Mouse (Mus musculus) heart, embryonic 13.5 days (tissue): Measurements from ENCODE around the gene Zhx3. TPM values are rescaled to one million over a fixed set of nuclear protein-coding genes. Genes with fewer than 3 reads are reported as not detected.

ENCODE experiments used
- ATAC-seq: fragments of 200-750 bp; cut with Nextera tagmentation; 2 replicates; pipeline ENCODE4 v1.8.0; 2017; ENCODE audit warnings: moderate TSS enrichment; ENCODE audit not compliant: insufficient number of reproducible peaks, low FRiP score, low TSS enrichment; ENCODE audit errors: extremely low read depth
- H3K27ac ChIP-seq: fragments of 300-500 bp; sonication (generic); replicated peaks from 2 replicates; pipeline ENCODE4 v1.5.1; 2015; ENCODE audit warnings: moderate library complexity, mild to moderate bottlenecking, inconsistent platforms
- H3K27me3 ChIP-seq: fragments of 300-500 bp; sonication (generic); replicated peaks from 2 replicates; pipeline ENCODE4 v1.6.1; 2015; ENCODE audit warnings: mild to moderate bottlenecking, inconsistent platforms
- H3K36me3 ChIP-seq: fragments of 300-500 bp; sonication (generic); 2 replicates; pipeline ENCODE4 v1.6.1; 2015; ENCODE audit warnings: mild to moderate bottlenecking, inconsistent platforms
- H3K4me1 ChIP-seq: fragments of 300-500 bp; sonication (generic); 2 replicates; pipeline ENCODE4 v1.6.1; 2015; ENCODE audit warnings: inconsistent platforms
- H3K4me2 ChIP-seq: fragments of 300-500 bp; sonication (generic); 2 replicates; pipeline ENCODE4 v1.6.1; 2015; ENCODE audit warnings: inconsistent platforms, mild to moderate bottlenecking, moderate library complexity
- H3K4me3 ChIP-seq: fragments of 300-500 bp; sonication (generic); 2 replicates; pipeline ENCODE4 v1.5.1; 2015; ENCODE audit warnings: moderate library complexity, mild to moderate bottlenecking, inconsistent platforms
- H3K9ac ChIP-seq: fragments of 300-500 bp; sonication (generic); 2 replicates; pipeline ENCODE4 v1.6.1; 2015; ENCODE audit warnings: inconsistent platforms, mild to moderate bottlenecking, moderate library complexity
- H3K9me3 ChIP-seq: fragments of 300-500 bp; sonication (generic); 2 replicates; pipeline ENCODE4 v1.6.1; 2016; ENCODE audit warnings: inconsistent platforms
- WGBS: fragments of 180-500 bp; shearing (Covaris S2); methylation state at CpG from one replicate; pipeline ENCODE4 v1.1.7; 2015; ENCODE audit warnings: mixed read lengths; 5-methylcytosine and 5-hydroxymethylcytosine counted together
- polyA plus RNA-seq: library from polyadenylated mRNA; unstranded; fragments of >200 nt; fragmentation: Nextera tagmentation; extraction: Ambion mirVana; gene quantifications from 2 replicates; pipeline ENCODE4 v1.2.1, GENCODE M21; 2015

Gene Zhx3
- polyA plus RNA-seq, 1 experiment from 2014 or later: 6.8 TPM

- peaks cover 69% of the 10 kb centered on the region for H3K27me3 ChIP-seq
- no peak overlapping the region for H3K27ac ChIP-seq
- H3K4me3 ChIP-seq: no peak overlapping the region
- no peaks in the 10 kb centered on the region for H3K36me3 ChIP-seq
- H3K4me2 ChIP-seq: no peak overlapping the region
- 46% methylated on average over 18 of the region's 18 CpGs for WGBS
- H3K9ac ChIP-seq: no peak overlapping the region
- no peaks in the 10 kb centered on the region for H3K9me3 ChIP-seq
- no peak for ATAC-seq
- peaks cover 21% of the 10 kb centered on the region for H3K4me1 ChIP-seq
Measured at GRCm38 (mm10) chr2:160908607-160909006, 35.8 kb upstream of the Zhx3 start.

- no peak overlapping the region for H3K9ac ChIP-seq
- H3K27me3 ChIP-seq: peaks cover 47% of the 10 kb centered on the region
- no peak overlapping the region for H3K4me3 ChIP-seq
- 62% methylated on average over 5 of the region's 5 CpGs for WGBS
- no peaks in the 10 kb centered on the region for H3K36me3 ChIP-seq
- no peak for ATAC-seq
- H3K27ac ChIP-seq: no peak overlapping the region
- H3K4me2 ChIP-seq: no peak overlapping the region
- no peaks in the 10 kb centered on the region for H3K9me3 ChIP-seq
- H3K4me1 ChIP-seq: peaks cover 16% of the 10 kb centered on the region
Measured at GRCm38 (mm10) chr2:160906101-160906500, 33.3 kb upstream of the Zhx3 start.

- no peaks in the 10 kb centered on the region for H3K36me3 ChIP-seq
- no peak overlapping the region for H3K4me3 ChIP-seq
- no peak overlapping the region for H3K4me2 ChIP-seq
- H3K27ac ChIP-seq: no peak overlapping the region
- 92% methylated on average over 12 of the region's 12 CpGs for WGBS
- peaks cover 39% of the 10 kb centered on the region for H3K27me3 ChIP-seq
- ATAC-seq: no peak
- peaks cover 14% of the 10 kb centered on the region for H3K4me1 ChIP-seq
- H3K9ac ChIP-seq: no peak overlapping the region
- H3K9me3 ChIP-seq: no peaks in the 10 kb centered on the region
Measured at GRCm38 (mm10) chr2:160905301-160905700, 32.5 kb upstream of the Zhx3 start.

- Histone ChIP-seq H3K9ac (no peak overlapping the region), H3K27me3 (0 out of 2 replicates have a peak, but pooled peaks cover 5% of the 10 kb centered on the region), H3K36me3 (no peaks in the 10 kb centered on the region), H3K27ac (no peak overlapping the region), H3K4me1 (peaks cover 9% of the 10 kb centered on the region), H3K4me2 (no peak overlapping the region), H3K9me3 (no peaks in the 10 kb centered on the region), H3K4me3 (no peak overlapping the region)
- WGBS: 62% methylated on average over 7 of the region's 7 CpGs
- ATAC-seq: no peak
Measured at GRCm38 (mm10) chr2:160901656-160902412, 29.0 kb upstream of the Zhx3 start.

GRCm38 (mm10) chr2:160891697-160892096, 18.9 kb upstream of the Zhx3 start:
- Histone ChIP-seq H3K27me3 (peaks cover 16% of the 10 kb centered on the region), H3K9ac (no peak overlapping the region), H3K9me3 (0 out of 2 replicates have a peak, but pooled peaks cover 3% of the 10 kb centered on the region), H3K4me1 (peaks cover 10% of the 10 kb centered on the region), H3K4me3 (no peak overlapping the region), H3K27ac (no peak overlapping the region), H3K4me2 (no peak overlapping the region), H3K36me3 (0 out of 2 replicates have a peak, but pooled peaks cover 4% of the 10 kb centered on the region)
- no peak for ATAC-seq
- WGBS: 80% methylated on average over 9 of the region's 9 CpGs

- Histone ChIP-seq H3K9me3 (0 out of 2 replicates have a peak, but pooled peaks cover under 1% of the 10 kb centered on the region), H3K27ac (no peak overlapping the region), H3K27me3 (peaks cover 16% of the 10 kb centered on the region), H3K4me3 (no peak overlapping the region), H3K36me3 (0 out of 2 replicates have a peak, but pooled peaks cover 4% of the 10 kb centered on the region), H3K9ac (no peak overlapping the region), H3K4me1 (peaks cover 10% of the 10 kb centered on the region), H3K4me2 (no peak overlapping the region)
- ATAC-seq: no peak
- 73% methylated on average over 5 of the region's 5 CpGs for WGBS
Measured at GRCm38 (mm10) chr2:160891045-160891444, 18.2 kb upstream of the Zhx3 start.

- Histone ChIP-seq H3K27me3 (peaks cover 16% of the 10 kb centered on the region), H3K36me3 (no peaks in the 10 kb centered on the region), H3K4me1 (peaks cover 10% of the 10 kb centered on the region), H3K4me3 (peak overlapping the region; percentile 56), H3K9me3 (no peaks in the 10 kb centered on the region), H3K4me2 (peak overlapping the region; percentile 86), H3K27ac (no peak overlapping the region), H3K9ac (peak overlapping the region; percentile 69)
- under 1% methylated on average over 26 of the region's 26 CpGs for WGBS
- peak; percentile 80 for ATAC-seq
Measured at GRCm38 (mm10) chr2:160887859-160888258, 15.1 kb upstream of the Zhx3 start.

GRCm38 (mm10) chr2:160887284-160887683, 14.5 kb upstream of the Zhx3 start:
- WGBS: 3% methylated on average over 11 of the region's 11 CpGs
- H3K9me3 ChIP-seq: no peaks in the 10 kb centered on the region
- peak overlapping the region; percentile 86 for H3K4me2 ChIP-seq
- peak overlapping the region; percentile 56 for H3K4me3 ChIP-seq
- H3K27me3 ChIP-seq: peaks cover 16% of the 10 kb centered on the region
- no peak overlapping the region for H3K27ac ChIP-seq
- H3K9ac ChIP-seq: peak overlapping the region; percentile 69
- peaks cover 10% of the 10 kb centered on the region for H3K4me1 ChIP-seq
- no peaks in the 10 kb centered on the region for H3K36me3 ChIP-seq
- ATAC-seq: peak; percentile 52; the same call in 1 of the 2 replicates

GRCm38 (mm10) chr2:160886221-160886620, 13.4 kb upstream of the Zhx3 start:
- H3K9me3 ChIP-seq: no peaks in the 10 kb centered on the region
- no peak for ATAC-seq

GRCm38 (mm10) chr2:160884830-160885229, 12.0 kb upstream of the Zhx3 start:
- Histone ChIP-seq H3K4me2 (no peak overlapping the region), H3K27ac (no peak overlapping the region), H3K4me1 (peaks cover 23% of the 10 kb centered on the region), H3K27me3 (peaks cover 10% of the 10 kb centered on the region; the same call in 1 of the 2 replicates), H3K4me3 (no peak overlapping the region), H3K9me3 (no peaks in the 10 kb centered on the region), H3K36me3 (no peaks in the 10 kb centered on the region), H3K9ac (no peak overlapping the region)
- no peak for ATAC-seq
- WGBS: 15% methylated on average over 2 of the region's 2 CpGs

More at GRCm38 (mm10) chr2:160886221-160886620, 13.4 kb upstream of the Zhx3 start:
- Histone ChIP-seq H3K4me2 (no peak overlapping the region), H3K36me3 (no peaks in the 10 kb centered on the region), H3K27me3 (peaks cover 16% of the 10 kb centered on the region), H3K27ac (no peak overlapping the region), H3K4me3 (no peak overlapping the region), H3K4me1 (peaks cover 14% of the 10 kb centered on the region), H3K9ac (0 out of 2 replicates have a peak overlapping the region, but pooled peaks have one; percentile 50)
- WGBS: 68% methylated on average over 3 of the region's 3 CpGs

GRCm38 (mm10) chr2:160883912-160884311, 11.1 kb upstream of the Zhx3 start:
- H3K27me3 ChIP-seq: peaks cover 6% of the 10 kb centered on the region; the same call in 1 of the 2 replicates
- no peaks in the 10 kb centered on the region for H3K9me3 ChIP-seq
- H3K9ac ChIP-seq: no peak overlapping the region
- H3K36me3 ChIP-seq: no peaks in the 10 kb centered on the region
- no peak overlapping the region for H3K27ac ChIP-seq
- no peak overlapping the region for H3K4me2 ChIP-seq
- H3K4me1 ChIP-seq: peaks cover 23% of the 10 kb centered on the region
- 68% methylated on average over 4 of the region's 4 CpGs for whole genome bisulfite sequencing
- H3K4me3 ChIP-seq: no peak overlapping the region
- ATAC-seq: no peak

- no peaks in the 10 kb centered on the region for H3K36me3 ChIP-seq
- 72% methylated on average over 5 of the region's 5 CpGs for WGBS
- H3K27me3 ChIP-seq: no peaks in the 10 kb centered on the region
- ATAC-seq: no peak
- no peak overlapping the region for H3K4me2 ChIP-seq
- H3K4me1 ChIP-seq: peaks cover 13% of the 10 kb centered on the region
- no peak overlapping the region for H3K9ac ChIP-seq
- H3K9me3 ChIP-seq: no peaks in the 10 kb centered on the region
- H3K27ac ChIP-seq: no peak overlapping the region
- H3K4me3 ChIP-seq: no peak overlapping the region
Measured at GRCm38 (mm10) chr2:160882436-160882835, 9.6 kb upstream of the Zhx3 start.
